9 mouse cellular contexts compared by ENCODE assay signal in genomic region chr2:124747627-124748026, GRCm38 (mm10).
A peak's percentile ranks its signal among the peaks of the same experiment; 100 is the strongest.
DNase-seq lines count a peak whose midpoint lies in the region.
"Had no signal": no experiment of that assay in that cellular context is flagged by ENCODE, and none has a peak within 500 bp of the region (broad histone marks: within the 10 kb centered on the region; RNA-seq: fewer than 3 reads in every experiment).

No protein-coding gene starts in this region.

- intact Hi-C loops in heart, postnatal 25 days (cut with DNase I): loop anchor here (5.0 kb wide), 1 partner anchor 135 kb away; no protein-coding TSS in a partner anchor

- peak; percentile 39 for DNase-seq in kidney, postnatal 10 days
- no peak for DNase-seq in kidney, adult 9 months
- DNase-seq in frontal cortex, postnatal 10 days (ENCODE audit: low spot score in 2 of 2): peak; percentile 48 to 62
- DNase-seq in heart, postnatal 25 days (ENCODE audit: low spot score): peak; percentile 10
- DNase-seq in lung, postnatal 36 days: peak; percentile 38
- no peak for DNase-seq in retina, postnatal 1 day
- no peak for DNase-seq in B cell, adult 2 months
- DNase-seq in spleen, adult 18-20 months: no peak
- DNase-seq: embryo, embryonic 11 days had no signal

Comparison
In these comparisons a context has a peak if more than half of its experiments do, and no peak if none do; other contexts are left out.
1. DNase-seq: peak in kidney, postnatal 10 days (single experiment), frontal cortex, postnatal 10 days (2 of 2), heart, postnatal 25 days (single experiment) and lung, postnatal 36 days (single experiment); none in kidney, adult 9 months (single experiment), retina, postnatal 1 day (single experiment), B cell, adult 2 months (0 of 2) and spleen, adult 18-20 months (0 of 2).